Mouse (Mus musculus) kidney, embryonic 15.5 days (tissue): ENCODE results near the gene Rnf227. TPM values are rescaled to one million over a fixed set of nuclear protein-coding genes. Genes with fewer than 3 reads are reported as not detected.
A peak's percentile ranks its signal among the peaks of the same experiment; 100 is the strongest.
"Not testable (repeated sequence)": the region's sequence is repeated elsewhere in the genome, so short reads cannot be mapped to it uniquely, and the experiment has no call there.

Source experiments
- ATAC-seq: fragments of 200-750 bp; cut with Nextera tagmentation; replicated peaks from 2 replicates; pipeline ENCODE4 v1.8.0; 2017; ENCODE audit warnings: moderate TSS enrichment; ENCODE audit not compliant: low FRiP score
- H3K27ac ChIP-seq: fragments of 300-500 bp; sonication (generic); 2 replicates; pipeline ENCODE4 v1.5.1; 2015; ENCODE audit warnings: mild to moderate bottlenecking, inconsistent platforms
- H3K27me3 ChIP-seq: fragments of 300-500 bp; sonication (generic); 2 replicates; pipeline ENCODE4 v1.6.1; 2015; ENCODE audit warnings: inconsistent platforms
- H3K36me3 ChIP-seq: fragments of 300-500 bp; sonication (generic); 2 replicates; pipeline ENCODE4 v1.6.1; 2015; ENCODE audit warnings: inconsistent platforms
- H3K4me1 ChIP-seq: fragments of 300-500 bp; sonication (generic); 2 replicates; pipeline ENCODE4 v1.6.1; 2015; ENCODE audit warnings: inconsistent platforms
- H3K4me2 ChIP-seq: fragments of 300-500 bp; sonication (generic); 2 replicates; pipeline ENCODE4 v1.6.1; 2015; ENCODE audit warnings: moderate library complexity, mild to moderate bottlenecking, inconsistent platforms
- H3K4me3 ChIP-seq: fragments of 300-500 bp; sonication (generic); replicated peaks from 2 replicates; pipeline ENCODE4 v1.5.1; 2015; ENCODE audit warnings: mild to moderate bottlenecking, inconsistent platforms
- H3K9ac ChIP-seq: fragments of 300-500 bp; sonication (generic); 2 replicates; pipeline ENCODE4 v1.6.1; 2015; ENCODE audit warnings: mild to moderate bottlenecking, inconsistent platforms
- H3K9me3 ChIP-seq: fragments of 300-500 bp; sonication (generic); replicated peaks from 2 replicates; pipeline ENCODE4 v1.6.1; 2016; ENCODE audit warnings: inconsistent platforms
- whole genome bisulfite sequencing: fragments of 180-500 bp; shearing (Covaris S2); methylation state at CpG from one replicate; pipeline ENCODE4 v1.1.7; 2015; ENCODE audit warnings: mixed read lengths; 5-methylcytosine and 5-hydroxymethylcytosine counted together
- polyA plus RNA-seq: library from polyadenylated mRNA; unstranded; fragments of >200 nt; fragmentation: Nextera tagmentation; extraction: Ambion mirVana; gene quantifications from 2 replicates; pipeline ENCODE4 v1.2.1, GENCODE M21; 2015

Gene Rnf227
- polyA plus RNA-seq: 16.6 and 17.1 TPM in 2 replicates

DNA sequence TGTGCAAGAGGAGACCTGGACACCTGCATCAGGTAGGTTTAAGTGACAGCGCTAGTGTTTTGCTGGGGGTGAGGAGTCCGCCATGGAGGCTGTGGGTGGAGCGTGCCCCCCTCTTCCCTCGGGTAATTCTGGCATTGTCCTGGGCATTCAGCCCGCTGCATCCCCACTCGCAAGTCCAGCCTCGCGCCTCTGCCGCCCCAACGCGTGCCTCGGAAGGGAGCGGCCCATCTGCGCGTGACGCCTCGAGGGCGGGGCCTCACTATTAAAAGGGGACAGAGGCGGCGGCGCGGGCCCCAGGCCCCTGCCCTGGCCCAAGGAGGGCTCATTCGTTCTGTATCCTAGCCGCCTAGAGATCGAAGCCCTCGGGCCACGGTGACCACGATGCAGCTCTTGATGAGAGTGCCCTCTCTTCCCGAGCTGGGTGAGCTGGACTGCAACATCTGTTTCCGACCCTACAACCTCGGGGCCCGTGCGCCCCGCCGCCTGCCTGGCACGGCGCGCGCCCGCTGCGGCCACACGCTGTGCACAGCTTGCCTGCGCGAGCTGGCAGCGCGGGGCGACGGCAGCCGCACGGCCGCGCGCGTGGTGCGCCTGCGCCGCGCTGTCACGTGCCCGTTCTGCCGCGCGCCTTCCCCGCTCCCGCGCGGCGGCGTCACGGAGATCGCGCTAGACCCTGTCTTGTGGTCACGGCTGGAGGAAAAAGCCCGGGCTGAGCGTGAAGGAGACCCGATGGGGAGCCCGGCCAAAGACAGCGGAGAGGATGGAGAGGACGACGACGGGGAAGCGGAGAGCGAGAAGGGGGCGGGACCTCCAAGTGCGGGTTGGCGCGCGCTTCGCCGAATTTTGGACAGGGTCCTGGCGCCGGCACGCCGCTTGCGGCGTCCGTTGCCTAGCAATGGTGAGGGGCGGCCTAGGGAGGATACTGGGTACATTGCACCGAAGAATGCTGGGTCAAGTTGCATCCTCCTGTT is at the start of gene Rnf227:
Gene Rnf227 (plus strand): TSS at position 301 of the 971 bp plus-strand sequence.
- peaks cover 28% of the 10 kb centered on the region for H3K36me3 ChIP-seq
- H3K9ac ChIP-seq: peak within 1 kb of the TSS; percentile 66
- WGBS: 2% methylated on average over 99 of the region's 99 CpGs
- peak within 1 kb of the TSS; percentile 63 for H3K4me3 ChIP-seq
- H3K9me3 ChIP-seq: no peaks in the 10 kb centered on the region
- peak within 1 kb of the TSS; percentile 93 for H3K4me2 ChIP-seq
- H3K4me1 ChIP-seq: peaks cover 19% of the 10 kb centered on the region
- 0 out of 2 replicates have a peak, but pooled peaks cover 7% of the 10 kb centered on the region for H3K27me3 ChIP-seq
- ATAC-seq: peak; percentile 84
- peak within 1 kb of the TSS; percentile 87 for H3K27ac ChIP-seq

GRCm38 (mm10) chr11:69291111-69291510 is 49.1 kb upstream of the Rnf227 start:
- Histone ChIP-seq H3K9me3 (no peaks in the 10 kb centered on the region), H3K27ac (no peak overlapping the region), H3K4me3 (no peak overlapping the region), H3K4me2 (no peak overlapping the region), H3K27me3 (no peaks in the 10 kb centered on the region), H3K36me3 (no peaks in the 10 kb centered on the region), H3K4me1 (no peaks in the 10 kb centered on the region), H3K9ac (no peak overlapping the region)
- no peak for ATAC-seq
- 93% methylated on average over 5 of the region's 5 CpGs for WGBS

GRCm38 (mm10) chr11:69295286-69295685 is 45.0 kb upstream of the Rnf227 start:
- 90% methylated on average over 3 of the region's 3 CpGs for WGBS
- Histone ChIP-seq H3K27me3 (no peaks in the 10 kb centered on the region), H3K27ac (no peak overlapping the region), H3K4me1 (no peaks in the 10 kb centered on the region), H3K9ac (no peak overlapping the region), H3K9me3 (no peaks in the 10 kb centered on the region), H3K36me3 (peaks cover 27% of the 10 kb centered on the region), H3K4me3 (no peak overlapping the region), H3K4me2 (no peak overlapping the region)
- no peak for ATAC-seq

- H3K9me3 ChIP-seq: no peaks in the 10 kb centered on the region
- no peaks in the 10 kb centered on the region for H3K4me1 ChIP-seq
- whole genome bisulfite sequencing: 95% methylated on average over 2 of the region's 2 CpGs
- H3K4me3 ChIP-seq: no peak overlapping the region
- H3K27me3 ChIP-seq: no peaks in the 10 kb centered on the region
- no peak overlapping the region for H3K4me2 ChIP-seq
- H3K9ac ChIP-seq: no peak overlapping the region
- H3K36me3 ChIP-seq: peaks cover 47% of the 10 kb centered on the region
- H3K27ac ChIP-seq: no peak overlapping the region
- no peak for ATAC-seq
Observed at GRCm38 (mm10) chr11:69297799-69298198, 42.5 kb upstream of the Rnf227 start.

DNA sequence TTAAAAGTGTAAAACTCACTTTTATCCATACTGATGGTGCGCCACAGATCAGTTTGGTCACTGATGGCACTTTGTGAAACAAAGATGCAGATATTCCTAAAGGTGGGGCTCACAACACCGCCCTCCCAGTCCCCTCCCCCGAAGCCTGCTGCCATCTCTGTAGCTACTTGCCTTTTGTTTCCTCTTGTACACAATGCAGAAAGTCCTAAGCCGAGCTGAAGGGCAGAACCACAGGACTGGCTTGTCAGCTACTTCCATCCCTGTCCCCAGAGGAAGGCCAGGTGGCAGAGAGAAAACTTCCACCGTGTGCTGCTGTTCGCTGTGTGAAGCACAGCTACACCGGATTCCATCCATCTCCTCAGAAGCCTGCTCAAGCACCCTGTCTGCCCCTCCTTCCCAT is 42.0 kb upstream of the Rnf227 start:
- H3K9me3 ChIP-seq: no peaks in the 10 kb centered on the region
- H3K27me3 ChIP-seq: no peaks in the 10 kb centered on the region
- WGBS: 81% methylated on average over 7 of the region's 7 CpGs
- no peak overlapping the region for H3K27ac ChIP-seq
- no peaks in the 10 kb centered on the region for H3K4me1 ChIP-seq
- no peak overlapping the region for H3K4me3 ChIP-seq
- no peak overlapping the region for H3K4me2 ChIP-seq
- H3K36me3 ChIP-seq: peaks cover 51% of the 10 kb centered on the region
- no peak for ATAC-seq
- H3K9ac ChIP-seq: no peak overlapping the region

- ATAC-seq: no peak
- 87% methylated on average over 7 of the region's 7 CpGs for WGBS
- peaks cover 89% of the 10 kb centered on the region for H3K36me3 ChIP-seq
Observed at GRCm38 (mm10) chr11:69302817-69303216, 37.4 kb upstream of the Rnf227 start.

DNA sequence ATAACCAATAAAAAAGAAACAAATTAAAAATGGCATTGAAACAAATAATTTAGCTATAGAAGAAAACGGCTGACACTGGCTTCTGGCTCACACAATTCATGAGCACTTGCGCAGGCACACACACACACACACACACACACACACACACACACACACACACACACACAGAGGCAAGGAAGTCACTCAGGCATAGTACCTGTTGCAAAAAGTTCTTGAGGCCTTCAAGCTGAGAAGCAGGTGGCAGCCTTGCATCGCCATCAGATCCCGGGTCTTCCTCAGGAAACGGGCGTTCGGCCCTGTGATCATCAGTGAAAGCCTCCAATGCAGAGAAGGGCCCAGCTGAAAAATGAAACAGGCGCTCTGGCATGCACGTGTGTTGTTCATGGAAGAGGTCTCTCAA is 35.0 kb upstream of the Rnf227 start:
- Histone ChIP-seq H3K9me3 (no peaks in the 10 kb centered on the region), H3K27ac (no peak overlapping the region), H3K4me2 (no peak overlapping the region), H3K4me1 (no peaks in the 10 kb centered on the region), H3K9ac (no peak overlapping the region), H3K27me3 (no peaks in the 10 kb centered on the region), H3K36me3 (peaks cover 91% of the 10 kb centered on the region), H3K4me3 (no peak overlapping the region)
- 80% methylated on average over 9 of the region's 9 CpGs for WGBS
- no peak for ATAC-seq

More at GRCm38 (mm10) chr11:69302817-69303216, 37.4 kb upstream of the Rnf227 start:
- Histone ChIP-seq H3K27me3 (no peaks in the 10 kb centered on the region), H3K9me3 (no peaks in the 10 kb centered on the region), H3K4me3 (no peak overlapping the region), H3K4me1 (no peaks in the 10 kb centered on the region), H3K9ac (no peak overlapping the region), H3K4me2 (no peak overlapping the region), H3K27ac (no peak overlapping the region)

- H3K36me3 ChIP-seq: peaks cover 96% of the 10 kb centered on the region
Observed at GRCm38 (mm10) chr11:69306039-69306438, 34.2 kb upstream of the Rnf227 start.

DNA sequence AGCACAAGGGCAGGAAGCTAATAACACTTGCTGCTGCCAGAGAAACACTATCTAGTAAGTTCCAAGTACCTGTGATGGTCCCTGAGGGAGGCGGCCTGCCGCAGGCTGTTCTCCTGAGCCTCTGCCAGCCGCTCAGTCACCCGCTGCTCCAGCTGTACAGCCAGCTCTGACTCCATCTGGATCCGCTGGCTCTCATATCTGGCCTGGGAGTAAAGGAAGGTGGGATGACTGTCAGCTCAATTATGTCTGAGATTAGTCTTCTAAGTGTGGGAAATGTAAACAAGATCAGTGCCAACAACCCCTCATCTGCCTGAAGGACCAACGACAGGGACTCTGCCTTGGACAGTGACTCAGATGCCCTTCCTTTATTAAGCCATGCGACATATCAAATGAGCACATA is 29.0 kb upstream of the Rnf227 start:
- H3K27me3 ChIP-seq: no peaks in the 10 kb centered on the region
- WGBS: 76% methylated on average over 7 of the region's 7 CpGs
- no peak overlapping the region for H3K9ac ChIP-seq
- no peaks in the 10 kb centered on the region for H3K9me3 ChIP-seq
- no peak overlapping the region for H3K27ac ChIP-seq
- H3K4me1 ChIP-seq: no peaks in the 10 kb centered on the region
- H3K36me3 ChIP-seq: peaks cover 91% of the 10 kb centered on the region
- H3K4me3 ChIP-seq: no peak overlapping the region
- ATAC-seq: no peak
- no peak overlapping the region for H3K4me2 ChIP-seq

More at GRCm38 (mm10) chr11:69306039-69306438, 34.2 kb upstream of the Rnf227 start:
- no peak overlapping the region for H3K4me2 ChIP-seq
- H3K9me3 ChIP-seq: no peaks in the 10 kb centered on the region
- 90% methylated on average over 2 of the region's 2 CpGs for WGBS
- no peak overlapping the region for H3K27ac ChIP-seq
- H3K4me3 ChIP-seq: no peak overlapping the region
- H3K27me3 ChIP-seq: no peaks in the 10 kb centered on the region
- H3K9ac ChIP-seq: no peak overlapping the region
- no peaks in the 10 kb centered on the region for H3K4me1 ChIP-seq
- no peak for ATAC-seq

DNA sequence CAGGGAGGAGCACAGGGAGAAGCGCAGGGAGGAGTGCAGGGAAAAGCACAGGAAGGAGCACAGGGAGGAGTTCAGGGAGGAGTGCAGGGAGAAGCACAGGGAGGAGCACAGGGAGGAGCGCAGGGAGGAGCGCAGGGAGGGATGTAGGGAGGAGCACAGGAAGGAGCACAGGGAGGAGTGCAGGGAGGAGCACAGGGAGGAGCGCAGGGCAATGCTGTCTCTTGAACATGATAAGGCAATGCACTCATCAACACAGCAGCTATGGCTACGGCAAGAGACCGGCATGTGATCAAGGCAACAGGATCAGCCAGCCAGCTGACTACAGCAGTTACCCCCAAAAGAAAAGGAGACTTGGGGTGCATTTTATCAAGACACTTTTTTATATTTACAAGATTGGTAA is 23.9 kb upstream of the Rnf227 start:
- Histone ChIP-seq H3K4me3 (no peak overlapping the region), H3K4me2 (no peak overlapping the region), H3K9ac (no peak overlapping the region), H3K4me1 (no peaks in the 10 kb centered on the region), H3K27me3 (no peaks in the 10 kb centered on the region), H3K36me3 (peaks cover 84% of the 10 kb centered on the region), H3K9me3 (no peaks in the 10 kb centered on the region), H3K27ac (no peak overlapping the region)
- 96% methylated on average over 6 of the region's 6 CpGs for WGBS
- ATAC-seq: no peak

DNA sequence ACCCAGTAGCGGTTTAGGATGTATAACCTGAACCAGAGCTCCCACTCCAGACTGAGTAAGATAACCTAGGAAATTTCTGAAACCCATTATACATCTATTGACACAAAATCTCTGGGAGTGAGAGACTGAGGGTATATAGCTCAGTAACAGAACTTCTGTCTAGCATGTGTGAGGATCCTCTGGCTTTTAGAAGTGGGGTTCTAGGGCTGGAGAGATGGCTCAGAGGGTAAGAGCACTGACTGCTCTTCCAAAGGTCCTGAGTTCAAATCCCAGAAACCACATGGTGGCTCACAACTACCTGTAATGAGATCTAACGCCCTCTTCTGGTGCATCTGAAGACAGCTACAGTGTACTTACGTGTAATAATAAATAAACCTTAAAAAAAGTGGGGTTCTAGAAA is 22.3 kb upstream of the Rnf227 start:
- not testable (repeated sequence) for H3K27me3 ChIP-seq, H3K9ac ChIP-seq, ATAC-seq, H3K4me3 ChIP-seq, H3K9me3 ChIP-seq, H3K27ac ChIP-seq, H3K4me2 ChIP-seq
- Histone ChIP-seq H3K4me1 (peaks cover 15% of the 10 kb centered on the region), H3K36me3 (peaks cover 70% of the 10 kb centered on the region)
- WGBS: 87% methylated on average over 3 of the region's 3 CpGs

GRCm38 (mm10) chr11:69321580-69321979 is 18.7 kb upstream of the Rnf227 start:
- peak overlapping the region; percentile 87; the same call in 1 of the 2 replicates for H3K9ac ChIP-seq
- no peaks in the 10 kb centered on the region for H3K9me3 ChIP-seq
- no peak for ATAC-seq
- peaks cover 2% of the 10 kb centered on the region; the same call in 1 of the 2 replicates for H3K27me3 ChIP-seq
- H3K27ac ChIP-seq: no peak overlapping the region
- no peak overlapping the region for H3K4me2 ChIP-seq
- peaks cover 41% of the 10 kb centered on the region for H3K4me1 ChIP-seq
- WGBS: 93% methylated on average over 6 of the region's 6 CpGs
- H3K36me3 ChIP-seq: peaks cover 43% of the 10 kb centered on the region
- no peak overlapping the region; the same call in 1 of the 2 replicates for H3K4me3 ChIP-seq
